Mouse (Mus musculus) limb, embryonic 11.5 days (tissue): ENCODE measurements around the gene Slc1a1. TPM values are rescaled to one million over a fixed set of nuclear protein-coding genes. Genes with fewer than 3 reads are reported as not detected.

Source experiments
- ATAC-seq: fragments of 200-750 bp; cut with Nextera tagmentation; 2 replicates; pipeline ENCODE4 v1.8.0; 2017; ENCODE audit warnings: low read depth; ENCODE audit not compliant: insufficient number of reproducible peaks, low FRiP score, low TSS enrichment
- DNase-seq: peaks from one replicate; pipeline ENCODE4 v3.0.0-alpha.2; 2015; ENCODE audit warnings: low spot score
- H3K27ac ChIP-seq: fragments of 300-500 bp; sonication (generic); replicated peaks from 2 replicates; pipeline ENCODE4 v1.5.1; 2014; ENCODE audit warnings: low read depth, mild to moderate bottlenecking, low read length
- H3K27me3 ChIP-seq: fragments of 300-500 bp; sonication (generic); 2 replicates; pipeline ENCODE4 v1.6.1; 2014; ENCODE audit warnings: mild to moderate bottlenecking, low read length, mixed read lengths; ENCODE audit not compliant: control insufficient read depth, insufficient read depth
- H3K36me3 ChIP-seq: fragments of 300-500 bp; sonication (generic); 2 replicates; pipeline ENCODE4 v1.6.1; 2014; ENCODE audit warnings: mild to moderate bottlenecking, low read length, moderate library complexity, mixed read lengths; ENCODE audit not compliant: control insufficient read depth, insufficient read depth
- H3K4me1 ChIP-seq: fragments of 300-500 bp; sonication (generic); 2 replicates; pipeline ENCODE4 v1.6.1; 2014; ENCODE audit warnings: low read length, mixed read lengths; ENCODE audit not compliant: control insufficient read depth, insufficient read depth
- H3K4me2 ChIP-seq: fragments of 300-500 bp; sonication (generic); 2 replicates; pipeline ENCODE4 v1.6.1; 2014; ENCODE audit warnings: low read depth, mild to moderate bottlenecking, moderate library complexity; ENCODE audit not compliant: severe bottlenecking
- H3K4me3 ChIP-seq: fragments of 300-500 bp; sonication (generic); 2 replicates; pipeline ENCODE4 v1.5.1; 2014; ENCODE audit warnings: low read depth, low read length
- H3K9ac ChIP-seq: fragments of 300-500 bp; sonication (generic); 2 replicates; pipeline ENCODE4 v1.6.1; 2014; ENCODE audit warnings: mild to moderate bottlenecking, low read length
- H3K9me3 ChIP-seq: fragments of 300-500 bp; sonication (generic); 2 replicates; pipeline ENCODE4 v1.6.1; 2016; ENCODE audit warnings: low read length; ENCODE audit not compliant: control insufficient read depth
- WGBS: fragments of 180-500 bp; shearing (Covaris S2); extraction: QIAGEN DNeasy Blood & Tissue Kit; methylation state at CpG from one replicate; pipeline ENCODE4 v1.1.7; 2014; 5-methylcytosine and 5-hydroxymethylcytosine counted together
- polyA plus RNA-seq: library from polyadenylated mRNA; unstranded; fragments of >200 nt; fragmentation: Nextera tagmentation; extraction: Ambion mirVana; gene quantifications from 2 replicates; pipeline ENCODE4 v1.2.1, GENCODE M21; 2014

Gene Slc1a1
- polyA plus RNA-seq, 1 experiment from 2014 or later = 0.36 TPM

DNA sequence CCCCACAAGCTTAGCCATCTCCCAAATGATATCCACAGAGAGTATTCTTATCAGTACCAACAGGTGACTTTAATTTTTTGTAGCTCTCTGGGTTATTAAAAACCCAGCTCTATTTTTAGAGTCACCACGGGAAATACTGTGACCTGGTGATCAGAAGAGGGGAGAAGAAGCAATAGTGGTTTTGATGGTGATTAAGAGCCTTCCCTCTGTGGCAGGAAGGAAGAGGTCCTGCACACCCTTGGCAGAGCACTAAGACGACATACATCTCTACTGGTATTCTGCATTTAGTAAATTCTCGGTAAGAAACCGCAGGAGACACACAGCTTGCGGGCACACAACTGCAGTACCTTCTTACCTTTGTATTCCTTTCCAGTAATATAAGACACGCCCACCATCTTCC is 79.7 kb downstream of the Slc1a1 start:
- no peak overlapping the region for H3K4me2 ChIP-seq
- H3K27ac ChIP-seq = no peak overlapping the region
- H3K4me1 ChIP-seq = no peaks in the 10 kb centered on the region
- H3K27me3 ChIP-seq = no peaks in the 10 kb centered on the region
- ATAC-seq (no peak), DNase-seq (no peak)
- H3K9me3 ChIP-seq = no peaks in the 10 kb centered on the region
- WGBS = 82% methylated on average over 6 of the region's 6 CpGs
- no peak overlapping the region for H3K9ac ChIP-seq
- H3K4me3 ChIP-seq = no peak overlapping the region
- no peaks in the 10 kb centered on the region for H3K36me3 ChIP-seq

- no peaks in the 10 kb centered on the region for H3K4me1 ChIP-seq
- WGBS = 67% methylated on average over 2 of the region's 2 CpGs
- H3K36me3 ChIP-seq = no peaks in the 10 kb centered on the region
- H3K9ac ChIP-seq = no peak overlapping the region
- no peaks in the 10 kb centered on the region for H3K9me3 ChIP-seq
- no peak overlapping the region for H3K4me3 ChIP-seq
- no peaks in the 10 kb centered on the region for H3K27me3 ChIP-seq
- H3K27ac ChIP-seq = no peak overlapping the region
- DNase-seq (no peak), ATAC-seq (no peak)
- H3K4me2 ChIP-seq = no peak overlapping the region
These were observed 80.9 kb downstream of the Slc1a1 start for GRCm38 (mm10) chr19:28915602-28916250.

- DNase-seq (no peak), ATAC-seq (no peak)
- H3K4me1 ChIP-seq = no peaks in the 10 kb centered on the region
- H3K27me3 ChIP-seq = no peaks in the 10 kb centered on the region
- H3K27ac ChIP-seq = no peak overlapping the region
- no peak overlapping the region for H3K4me3 ChIP-seq
- H3K9ac ChIP-seq = no peak overlapping the region
- WGBS = 71% methylated on average over 4 of the region's 4 CpGs
- H3K4me2 ChIP-seq = no peak overlapping the region
- no peaks in the 10 kb centered on the region for H3K36me3 ChIP-seq
- no peaks in the 10 kb centered on the region for H3K9me3 ChIP-seq
These were observed 81.6 kb downstream of the Slc1a1 start for GRCm38 (mm10) chr19:28916492-28916891.

DNA sequence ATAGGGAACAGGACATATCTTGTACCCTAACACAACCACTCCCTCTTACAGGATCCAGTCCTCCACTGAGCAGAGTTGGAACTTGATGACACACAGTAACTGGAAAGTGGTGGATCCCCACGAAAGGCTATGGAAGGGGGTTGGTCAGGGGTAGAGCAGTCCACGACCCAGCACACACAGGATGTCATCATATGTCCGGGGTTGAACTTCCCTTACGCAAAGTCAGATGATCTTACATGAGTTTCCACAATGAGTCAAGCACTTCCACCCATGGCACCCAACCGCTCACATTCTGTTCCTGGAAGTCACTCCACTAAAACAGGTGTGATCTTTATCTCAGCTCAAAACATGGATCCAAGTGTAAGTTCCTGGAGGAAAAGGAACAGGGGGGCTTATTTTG is 83.0 kb downstream of the Slc1a1 start:
- Histone ChIP-seq H3K9me3 (no peaks in the 10 kb centered on the region), H3K27ac (no peak overlapping the region), H3K36me3 (no peaks in the 10 kb centered on the region), H3K27me3 (no peaks in the 10 kb centered on the region), H3K4me1 (no peaks in the 10 kb centered on the region), H3K4me3 (no peak overlapping the region), H3K9ac (no peak overlapping the region), H3K4me2 (no peak overlapping the region)
- no peak for ATAC-seq
- no peak for DNase-seq
- WGBS = 87% methylated on average over 5 of the region's 5 CpGs

GRCm38 (mm10) chr19:28926366-28926765 is 91.5 kb downstream of the Slc1a1 start:
- Histone ChIP-seq H3K27ac (no peak overlapping the region), H3K4me2 (no peak overlapping the region), H3K4me3 (no peak overlapping the region), H3K9me3 (no peaks in the 10 kb centered on the region), H3K9ac (no peak overlapping the region), H3K36me3 (no peaks in the 10 kb centered on the region), H3K4me1 (no peaks in the 10 kb centered on the region), H3K27me3 (no peaks in the 10 kb centered on the region)
- DNase-seq = no peak
- ATAC-seq = no peak
- WGBS = 87% methylated on average over 5 of the region's 5 CpGs

DNA sequence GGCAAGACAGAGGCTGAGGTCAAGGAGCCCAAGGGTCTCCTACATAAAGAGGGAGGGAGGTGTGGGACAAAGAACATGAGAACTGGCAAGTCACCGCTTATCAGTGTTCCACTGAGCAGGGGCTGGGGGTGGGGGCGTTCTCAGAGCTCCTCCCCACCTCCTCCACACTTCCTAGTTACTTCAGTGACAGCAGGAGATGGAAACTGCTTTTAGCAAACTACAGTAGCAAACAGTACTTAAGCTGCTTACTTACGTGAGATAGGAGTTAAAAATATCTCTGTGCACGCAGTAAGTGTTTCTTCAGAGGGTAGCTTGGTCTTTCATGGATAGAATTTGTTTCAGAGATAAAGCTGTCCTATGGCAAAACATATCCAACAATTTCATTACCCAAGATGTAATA is 92.5 kb downstream of the Slc1a1 start:
- H3K4me2 ChIP-seq = no peak overlapping the region
- H3K4me1 ChIP-seq = no peaks in the 10 kb centered on the region
- H3K27ac ChIP-seq = no peak overlapping the region
- H3K9me3 ChIP-seq = no peaks in the 10 kb centered on the region
- ATAC-seq (no peak), DNase-seq (no peak)
- H3K27me3 ChIP-seq = no peaks in the 10 kb centered on the region
- WGBS = 72% methylated on average over 4 of the region's 4 CpGs
- H3K36me3 ChIP-seq = no peaks in the 10 kb centered on the region
- H3K4me3 ChIP-seq = no peak overlapping the region
- no peak overlapping the region for H3K9ac ChIP-seq

DNA sequence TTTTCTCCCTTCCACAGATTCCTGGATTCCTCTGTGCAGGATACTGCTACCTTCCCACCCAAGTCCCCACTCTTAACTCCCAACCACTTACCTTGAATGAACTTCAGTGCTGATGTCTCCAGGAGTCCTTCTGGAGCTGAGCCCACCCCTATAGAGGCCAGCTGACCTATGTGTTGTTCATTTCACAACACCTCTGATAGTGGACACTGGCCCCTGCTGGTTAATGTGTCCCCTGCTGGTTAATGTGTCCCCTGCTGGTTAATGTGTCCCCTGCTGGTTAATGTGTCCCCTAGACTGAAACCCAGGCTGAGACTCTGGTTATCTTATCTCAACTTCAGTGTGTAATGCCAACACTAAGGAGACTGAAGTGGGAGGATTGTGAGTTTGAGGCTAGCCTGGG is 94.2 kb downstream of the Slc1a1 start:
- no peak for ATAC-seq
- H3K4me1 ChIP-seq = no peaks in the 10 kb centered on the region
- H3K27ac ChIP-seq = no peak overlapping the region
- H3K4me3 ChIP-seq = no peak overlapping the region
- H3K9me3 ChIP-seq = no peaks in the 10 kb centered on the region
- DNase-seq = no peak
- no peak overlapping the region for H3K9ac ChIP-seq
- no peaks in the 10 kb centered on the region for H3K27me3 ChIP-seq
- no peak overlapping the region for H3K4me2 ChIP-seq
- H3K36me3 ChIP-seq = no peaks in the 10 kb centered on the region

- H3K36me3 ChIP-seq = no peaks in the 10 kb centered on the region
- H3K4me1 ChIP-seq = no peaks in the 10 kb centered on the region; the same call in 1 of the 2 replicates
- no peak overlapping the region for H3K27ac ChIP-seq
- ATAC-seq = no peak
- 90% methylated on average over 3 of the region's 3 CpGs for WGBS
- no peak overlapping the region for H3K9ac ChIP-seq
- no peak overlapping the region for H3K4me3 ChIP-seq
- H3K27me3 ChIP-seq = no peaks in the 10 kb centered on the region
- DNase-seq = no peak
- no peak overlapping the region for H3K4me2 ChIP-seq
- H3K9me3 ChIP-seq = no peaks in the 10 kb centered on the region
These were observed 100.0 kb downstream of the Slc1a1 start for GRCm38 (mm10) chr19:28934897-28935296.
